Mouse (Mus musculus) intestine, embryonic 14.5 days (tissue): ENCODE measurements around the gene Grm8. TPM values are rescaled to one million over a fixed set of nuclear protein-coding genes. Genes with fewer than 3 reads are reported as not detected.
"Not testable (repeated sequence)": the region's sequence is repeated elsewhere in the genome, so short reads cannot be mapped to it uniquely, and the experiment has no call there.

Experiments used
- ATAC-seq: fragments of 200-750 bp; cut with Nextera tagmentation; replicated peaks from 2 replicates; pipeline ENCODE4 v1.8.0; 2017; ENCODE audit warnings: low read depth, moderate number of reproducible peaks, moderate TSS enrichment, moderate library complexity; ENCODE audit not compliant: low FRiP score, low TSS enrichment
- DNase-seq: peaks from one replicate; pipeline ENCODE4 v3.0.0-alpha.2; 2018; ENCODE audit warnings: low spot score
- H3K27ac ChIP-seq: fragments of 300-500 bp; sonication (generic); 2 replicates; pipeline ENCODE4 v1.5.1; 2014; ENCODE audit warnings: low read depth, mild to moderate bottlenecking, control low read depth
- H3K27me3 ChIP-seq: fragments of 300-500 bp; sonication (generic); replicated peaks from 2 replicates; pipeline ENCODE4 v1.6.1; 2014; ENCODE audit warnings: low read length, control low read depth; ENCODE audit not compliant: control insufficient read depth, insufficient read depth
- H3K36me3 ChIP-seq: fragments of 300-500 bp; sonication (generic); 2 replicates; pipeline ENCODE4 v1.6.1; 2014; ENCODE audit warnings: low read length, control low read depth; ENCODE audit not compliant: control insufficient read depth, insufficient read depth
- H3K4me1 ChIP-seq: fragments of 300-500 bp; sonication (generic); replicated peaks from 2 replicates; pipeline ENCODE4 v1.6.1; 2014; ENCODE audit warnings: low read length, control low read depth, mixed read lengths; ENCODE audit not compliant: control insufficient read depth, insufficient read depth
- H3K4me2 ChIP-seq: fragments of 300-500 bp; sonication (generic); 2 replicates; pipeline ENCODE4 v1.6.1; 2014; ENCODE audit warnings: low read length
- H3K4me3 ChIP-seq: fragments of 300-500 bp; sonication (generic); 2 replicates; pipeline ENCODE4 v1.5.1; 2014; ENCODE audit warnings: low read depth, low read length, control low read depth, mixed read lengths
- H3K9ac ChIP-seq: fragments of 300-500 bp; sonication (generic); 2 replicates; pipeline ENCODE4 v1.6.1; 2014; ENCODE audit warnings: mild to moderate bottlenecking, low read length
- H3K9me3 ChIP-seq: fragments of 300-500 bp; sonication (generic); 2 replicates; pipeline ENCODE4 v1.6.1; 2016; ENCODE audit warnings: low read length, control low read depth; ENCODE audit not compliant: control insufficient read depth
- WGBS: fragments of 180-500 bp; shearing (Covaris S2); extraction: QIAGEN DNeasy Blood & Tissue Kit; methylation state at CpG from one replicate; pipeline ENCODE4 v1.1.7; 2014; 5-methylcytosine and 5-hydroxymethylcytosine counted together
- polyA plus RNA-seq: library from polyadenylated mRNA; unstranded; fragments of >200 nt; fragmentation: Nextera tagmentation; extraction: Ambion mirVana; gene quantifications from 2 replicates; pipeline ENCODE4 v1.2.1, GENCODE M21; 2014

Gene Grm8
- polyA plus RNA-seq, 1 experiment from 2014 or later = 4.8 TPM

GRCm38 (mm10) chr6:27888391-27888790 lies 246.6 kb downstream of the Grm8 start:
- ATAC-seq = no peak

GRCm38 (mm10) chr6:27887922-27888321 lies 247.1 kb downstream of the Grm8 start:
- 84% methylated on average over 1 of the region's 1 CpGs for WGBS
- H3K9me3 ChIP-seq = no peaks in the 10 kb centered on the region
- H3K4me2 ChIP-seq = no peak overlapping the region

More at GRCm38 (mm10) chr6:27888391-27888790, 246.6 kb downstream of the Grm8 start:
- no peak overlapping the region for H3K4me2 ChIP-seq
- no peak overlapping the region for H3K4me3 ChIP-seq
- H3K27ac ChIP-seq = no peak overlapping the region
- no peaks in the 10 kb centered on the region for H3K27me3 ChIP-seq
- no peak for DNase-seq
- 78% methylated on average over 2 of the region's 2 CpGs for WGBS
- H3K4me1 ChIP-seq = no peaks in the 10 kb centered on the region
- H3K36me3 ChIP-seq = no peaks in the 10 kb centered on the region
- no peak overlapping the region for H3K9ac ChIP-seq
- H3K9me3 ChIP-seq = no peaks in the 10 kb centered on the region

GRCm38 (mm10) chr6:27885786-27886185 lies 249.2 kb downstream of the Grm8 start:
- Histone ChIP-seq H3K9ac (no peak overlapping the region), H3K27ac (no peak overlapping the region), H3K4me3 (no peak overlapping the region), H3K4me1 (no peaks in the 10 kb centered on the region), H3K36me3 (no peaks in the 10 kb centered on the region), H3K4me2 (no peak overlapping the region), H3K27me3 (no peaks in the 10 kb centered on the region), H3K9me3 (no peaks in the 10 kb centered on the region)
- DNase-seq = no peak
- no peak for ATAC-seq
- WGBS = 70% methylated on average over 1 of the region's 1 CpGs

More at GRCm38 (mm10) chr6:27887922-27888321, 247.1 kb downstream of the Grm8 start:
- DNase-seq (no peak), ATAC-seq (no peak)
- Histone ChIP-seq H3K9ac (no peak overlapping the region), H3K4me3 (no peak overlapping the region), H3K27me3 (no peaks in the 10 kb centered on the region), H3K4me1 (no peaks in the 10 kb centered on the region), H3K36me3 (no peaks in the 10 kb centered on the region), H3K27ac (no peak overlapping the region)

DNA sequence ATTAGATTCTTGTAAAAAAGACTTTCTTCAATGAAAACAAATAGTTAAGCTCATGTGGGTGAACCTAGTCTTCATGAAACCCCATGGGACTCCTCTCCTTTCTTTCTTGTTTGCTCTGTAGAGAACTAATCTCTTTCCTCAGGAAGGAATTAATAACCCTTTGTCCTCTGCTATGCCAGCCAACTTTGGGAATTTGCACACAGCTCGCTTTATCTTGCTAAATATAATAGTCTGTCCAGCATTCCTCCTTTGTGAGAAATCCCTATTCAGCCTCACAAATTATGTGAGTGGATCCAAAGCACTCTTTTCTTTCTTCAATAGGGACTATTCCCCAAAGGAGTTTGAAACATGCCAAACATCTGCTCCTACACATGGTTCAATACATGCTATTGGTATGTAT lies 285.3 kb downstream of the Grm8 start:
- WGBS = 76% methylated on average over 1 of the region's 1 CpGs
- no peak overlapping the region for H3K4me3 ChIP-seq
- H3K27ac ChIP-seq = no peak overlapping the region
- DNase-seq (no peak), ATAC-seq (no peak)
- H3K36me3 ChIP-seq = no peaks in the 10 kb centered on the region
- no peaks in the 10 kb centered on the region for H3K9me3 ChIP-seq
- no peaks in the 10 kb centered on the region for H3K27me3 ChIP-seq
- H3K9ac ChIP-seq = no peak overlapping the region
- H3K4me2 ChIP-seq = no peak overlapping the region
- no peaks in the 10 kb centered on the region for H3K4me1 ChIP-seq

GRCm38 (mm10) chr6:27836159-27836558 lies 298.8 kb downstream of the Grm8 start:
- Histone ChIP-seq H3K27me3 (no peaks in the 10 kb centered on the region), H3K9me3 (no peaks in the 10 kb centered on the region), H3K4me1 (no peaks in the 10 kb centered on the region), H3K4me3 (no peak overlapping the region), H3K36me3 (no peaks in the 10 kb centered on the region), H3K27ac (no peak overlapping the region), H3K4me2 (no peak overlapping the region), H3K9ac (no peak overlapping the region)
- ATAC-seq = no peak
- DNase-seq = no peak
- WGBS = 82% methylated on average over 1 of the region's 1 CpGs

- H3K27ac ChIP-seq, H3K36me3 ChIP-seq, H3K9me3 ChIP-seq, ATAC-seq, H3K9ac ChIP-seq, H3K4me2 ChIP-seq, DNase-seq, H3K4me1 ChIP-seq, H3K4me3 ChIP-seq, H3K27me3 ChIP-seq: not testable (repeated sequence)
- 96% methylated on average over 2 of the region's 2 CpGs for WGBS
Observed at GRCm38 (mm10) chr6:27819735-27820134, 315.2 kb downstream of the Grm8 start.

- 78% methylated on average over 5 of the region's 5 CpGs for WGBS
Observed at GRCm38 (mm10) chr6:27812789-27813188, 322.2 kb downstream of the Grm8 start.

DNA sequence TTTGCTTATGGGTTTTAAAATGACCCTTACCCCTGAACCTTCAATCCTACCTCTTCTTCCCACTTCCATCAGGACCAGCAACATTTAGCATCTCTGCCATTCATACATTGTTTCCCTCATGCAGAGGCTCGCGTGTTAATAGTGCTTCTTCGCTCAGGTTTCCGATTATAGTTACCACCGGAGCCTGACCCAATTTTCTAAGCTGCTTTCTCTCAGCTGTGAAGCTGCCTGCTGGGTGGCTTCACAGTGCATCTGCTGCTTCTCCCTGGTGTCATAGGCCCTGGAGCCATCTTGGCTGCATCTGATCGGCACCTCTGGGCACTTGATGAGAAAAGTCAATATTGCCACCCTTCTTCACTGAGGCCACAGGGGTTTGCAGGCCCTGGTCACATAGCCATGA lies 325.0 kb downstream of the Grm8 start:
- WGBS = 89% methylated on average over 6 of the region's 6 CpGs
- ATAC-seq = no peak

More at GRCm38 (mm10) chr6:27812789-27813188, 322.2 kb downstream of the Grm8 start:
- no peak overlapping the region for H3K4me3 ChIP-seq
- no peak overlapping the region for H3K9ac ChIP-seq
- H3K4me1 ChIP-seq = no peaks in the 10 kb centered on the region
- no peak for DNase-seq
- H3K27ac ChIP-seq = no peak overlapping the region
- H3K36me3 ChIP-seq = no peaks in the 10 kb centered on the region
- ATAC-seq = no peak
- H3K27me3 ChIP-seq = no peaks in the 10 kb centered on the region
- H3K4me2 ChIP-seq = no peak overlapping the region
- H3K9me3 ChIP-seq = no peaks in the 10 kb centered on the region

GRCm38 (mm10) chr6:27806741-27807140 lies 328.2 kb downstream of the Grm8 start:
- ATAC-seq (no peak), DNase-seq (no peak)
- H3K4me2 ChIP-seq = no peak overlapping the region
- H3K9me3 ChIP-seq = no peaks in the 10 kb centered on the region
- no peaks in the 10 kb centered on the region for H3K4me1 ChIP-seq
- H3K4me3 ChIP-seq = no peak overlapping the region
- no peaks in the 10 kb centered on the region for H3K36me3 ChIP-seq
- no peak overlapping the region for H3K27ac ChIP-seq
- no peak overlapping the region for H3K9ac ChIP-seq
- H3K27me3 ChIP-seq = no peaks in the 10 kb centered on the region

More for the DNA sequence above, 325.0 kb downstream of the Grm8 start:
- Histone ChIP-seq H3K4me3 (no peak overlapping the region), H3K9me3 (no peaks in the 10 kb centered on the region), H3K27me3 (no peaks in the 10 kb centered on the region), H3K4me2 (no peak overlapping the region), H3K9ac (no peak overlapping the region), H3K36me3 (no peaks in the 10 kb centered on the region), H3K27ac (no peak overlapping the region), H3K4me1 (no peaks in the 10 kb centered on the region)
- no peak for DNase-seq
